Mouse (Mus musculus): Measurements from ENCODE around the gene Mcee. TPM values are rescaled to one million over a fixed set of nuclear protein-coding genes. Genes with fewer than 3 reads are reported as not detected.

Mcee gene
- polyA plus RNA-seq, 1 experiment from 2014 or later: 47.7 TPM

DNA sequence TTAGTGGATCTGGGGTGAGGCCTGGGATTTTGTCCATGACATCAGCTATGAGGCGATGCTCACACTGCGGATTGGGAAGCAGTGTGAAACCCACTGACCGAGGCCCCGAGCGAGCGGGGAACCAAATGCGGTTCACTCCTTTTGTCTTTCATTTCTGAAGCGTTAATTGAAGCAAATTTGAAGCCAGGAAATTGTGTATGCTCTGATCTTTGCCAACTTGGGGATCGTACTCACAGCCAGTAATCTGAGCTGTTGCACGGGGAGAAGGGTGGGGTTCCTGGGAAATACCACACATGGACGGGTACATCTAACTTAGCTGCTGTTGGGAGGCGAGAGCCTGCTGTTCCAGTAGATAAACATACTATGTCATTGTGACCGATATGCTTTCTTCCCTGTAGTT lies 58.2 kb downstream of the Mcee start:
- Histone ChIP-seq H3K9ac (no peak overlapping the region), H3K27me3 (no peaks in the 10 kb centered on the region)
- 87% methylated on average over 13 of the region's 13 CpGs for WGBS

DNA sequence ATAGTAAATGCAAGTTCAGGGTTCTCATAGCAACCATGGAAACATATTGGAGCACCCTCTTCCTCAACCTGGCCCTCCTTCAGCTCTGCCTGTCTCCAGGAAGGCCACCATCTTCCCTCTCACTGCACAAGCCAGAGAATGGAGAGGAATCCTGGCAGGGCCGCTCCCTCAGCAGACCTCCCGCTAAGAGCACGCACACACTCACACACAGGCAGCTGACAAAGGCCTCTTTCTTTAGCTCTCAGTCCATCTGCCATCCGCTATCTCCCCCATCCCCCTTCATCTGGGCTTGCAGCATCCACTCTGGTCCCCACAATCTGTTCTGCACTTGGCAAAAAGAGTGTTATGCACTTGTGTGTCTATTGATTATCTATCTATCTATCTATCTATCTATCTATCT lies 59.0 kb downstream of the Mcee start:
- peak; percentile 76 for ATAC-seq (ENCODE audit: low read depth)
- no peak overlapping the region for H3K4me3 ChIP-seq
- 22% methylated on average over 4 of the region's 4 CpGs for WGBS

More for the DNA sequence above, 58.2 kb downstream of the Mcee start:
- Histone ChIP-seq H3K4me1 (replicated peaks) (peaks cover 10% of the 10 kb centered on the region; the same call in 1 of the 2 replicates), H3K27ac (replicated peaks) (no peak overlapping the region), H3K4me2 (no peak overlapping the region), H3K4me3 (no peak overlapping the region), H3K9me3 (no peaks in the 10 kb centered on the region), H3K36me3 (no peaks in the 10 kb centered on the region)
- no peak for ATAC-seq (ENCODE audit: low read depth)

DNA sequence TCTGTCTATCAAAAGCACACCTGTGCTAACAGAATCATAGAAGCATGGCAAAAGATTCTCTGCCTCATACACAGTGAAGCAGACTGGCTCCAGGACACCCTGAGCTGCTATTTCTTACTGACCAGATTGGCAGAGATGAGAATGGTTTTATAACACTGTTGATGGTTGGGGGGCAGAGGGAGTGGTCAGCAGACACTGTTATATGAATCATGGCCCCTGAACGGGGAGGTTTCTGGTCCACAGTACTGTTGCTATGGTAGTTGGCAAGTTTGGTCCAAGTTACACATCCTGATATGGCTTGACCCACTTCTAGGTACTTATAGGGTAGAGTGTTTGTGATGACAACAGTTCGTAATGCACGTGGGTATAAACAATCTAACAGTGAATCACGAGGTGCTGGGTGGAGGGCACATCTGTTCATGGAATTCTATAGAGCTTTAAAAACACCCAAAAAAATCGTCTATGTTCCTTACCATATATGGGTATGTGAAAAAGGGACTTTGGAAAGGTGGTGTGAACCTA lies 59.5 kb downstream of the Mcee start:
- 83% methylated on average over 5 of the region's 5 CpGs for WGBS
- Histone ChIP-seq H3K27me3 (no peaks in the 10 kb centered on the region), H3K4me3 (no peak overlapping the region), H3K36me3 (no peaks in the 10 kb centered on the region), H3K4me2 (no peak overlapping the region), H3K9ac (no peak overlapping the region), H3K27ac (replicated peaks) (peak overlapping the region; percentile 3; the same call in 1 of the 2 replicates), H3K4me1 (replicated peaks) (peaks cover 10% of the 10 kb centered on the region; the same call in 1 of the 2 replicates), H3K9me3 (no peaks in the 10 kb centered on the region)
- ATAC-seq (ENCODE audit: low read depth): 0 out of 2 replicates have a peak, but pooled peaks have one; percentile 48

More for the DNA sequence above, 59.0 kb downstream of the Mcee start:
- Histone ChIP-seq H3K9me3 (no peaks in the 10 kb centered on the region), H3K27me3 (no peaks in the 10 kb centered on the region), H3K36me3 (no peaks in the 10 kb centered on the region), H3K4me2 (no peak overlapping the region), H3K4me1 (replicated peaks) (peaks cover 10% of the 10 kb centered on the region; the same call in 1 of the 2 replicates), H3K27ac (replicated peaks) (peak overlapping the region; percentile 3; the same call in 1 of the 2 replicates), H3K9ac (peak overlapping the region; percentile 26; the same call in 1 of the 2 replicates)

DNA sequence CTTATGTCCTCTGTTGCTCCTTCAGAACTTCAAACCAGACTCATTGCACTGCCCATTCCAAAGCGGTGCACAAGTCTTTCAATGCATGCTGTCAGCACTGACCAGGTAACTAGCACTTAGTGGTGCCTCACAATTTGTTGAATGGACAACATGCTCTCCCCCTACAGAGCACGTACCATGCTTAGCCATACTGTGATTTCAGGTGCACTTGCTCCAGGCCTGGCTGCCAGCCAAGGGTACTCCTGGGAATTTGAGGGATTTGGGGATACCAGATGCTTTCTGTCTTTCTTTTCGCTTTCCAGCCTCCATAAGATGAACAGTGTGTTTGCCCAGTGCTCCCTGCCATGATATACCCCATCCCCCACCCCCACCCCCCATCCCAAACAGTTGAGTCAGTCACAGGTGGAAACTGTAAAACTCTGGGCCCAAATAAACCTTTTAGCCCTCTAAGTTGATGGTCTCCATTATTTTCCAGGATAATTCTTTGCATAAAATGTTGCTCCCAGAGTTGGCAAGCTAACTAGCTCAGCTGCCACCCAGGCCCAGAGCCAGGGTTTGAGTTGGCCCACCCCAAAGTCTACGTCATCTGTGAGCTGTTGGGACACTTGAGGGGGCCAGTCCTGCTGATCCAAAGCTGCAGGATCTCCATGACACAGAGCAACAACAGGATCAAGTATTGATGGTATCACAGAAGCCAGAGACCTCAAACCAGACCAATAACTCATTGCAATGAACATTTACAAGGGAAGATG lies 60.2 kb downstream of the Mcee start:
- H3K36me3 ChIP-seq: no peaks in the 10 kb centered on the region
- no peaks in the 10 kb centered on the region for H3K27me3 ChIP-seq
- 0 out of 2 replicates have a peak, but pooled peaks have one; percentile 44 for ATAC-seq (ENCODE audit: low read depth)
- peaks cover 10% of the 10 kb centered on the region; the same call in 1 of the 2 replicates for H3K4me1 ChIP-seq (replicated peaks)
- WGBS: 66% methylated on average over 4 of the region's 4 CpGs
- no peak overlapping the region for H3K4me3 ChIP-seq
- H3K4me2 ChIP-seq: no peak overlapping the region
- no peak overlapping the region for H3K9ac ChIP-seq
- H3K9me3 ChIP-seq: no peaks in the 10 kb centered on the region
- H3K27ac ChIP-seq (replicated peaks): no peak overlapping the region

DNA sequence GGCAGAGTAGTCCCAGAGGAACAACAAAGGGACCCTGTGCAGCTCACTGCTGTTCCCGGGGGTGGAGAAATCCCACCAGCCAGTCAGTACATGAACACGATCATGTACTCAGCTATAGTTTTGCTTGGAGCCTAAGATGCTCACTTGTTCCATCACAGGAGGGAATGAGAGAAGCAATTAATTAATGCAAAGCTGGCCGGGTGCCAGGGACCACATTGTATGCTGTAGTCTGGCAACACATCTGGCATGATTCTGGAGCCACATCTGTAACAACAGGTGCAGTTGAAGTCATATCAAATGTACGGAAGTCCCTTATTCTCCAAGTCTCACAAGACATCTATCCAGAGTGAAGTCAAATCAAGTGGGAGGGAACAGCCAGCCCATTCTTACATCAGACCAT lies 63.8 kb downstream of the Mcee start:
- Histone ChIP-seq H3K9ac (no peak overlapping the region), H3K36me3 (no peaks in the 10 kb centered on the region), H3K9me3 (no peaks in the 10 kb centered on the region), H3K27me3 (no peaks in the 10 kb centered on the region), H3K4me3 (no peak overlapping the region), H3K27ac (replicated peaks) (no peak overlapping the region), H3K4me1 (replicated peaks) (peaks cover 8% of the 10 kb centered on the region; the same call in 1 of the 2 replicates), H3K4me2 (no peak overlapping the region)
- ATAC-seq (ENCODE audit: low read depth): no peak
- 74% methylated on average over 4 of the region's 4 CpGs for WGBS

DNA sequence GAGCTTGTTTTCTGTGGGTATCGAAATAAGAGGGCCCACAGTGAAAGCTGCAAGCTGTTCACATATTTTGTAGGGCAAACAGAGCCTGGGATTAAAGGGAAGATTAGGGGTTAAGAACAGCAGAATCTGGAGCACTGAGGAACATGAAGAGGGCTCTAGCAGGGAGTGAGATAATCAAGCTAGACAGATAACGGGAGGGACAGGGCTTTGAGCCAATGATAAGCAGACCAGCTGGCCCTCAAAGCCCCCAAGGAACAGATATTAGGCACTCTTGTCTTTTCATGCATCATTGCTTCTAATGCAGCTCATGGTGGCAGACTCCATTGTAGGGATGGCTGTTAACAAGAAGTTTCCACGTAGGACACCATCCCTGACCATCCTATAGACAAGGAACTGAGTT lies 64.3 kb downstream of the Mcee start:
- no peak for ATAC-seq (ENCODE audit: low read depth)
- Histone ChIP-seq H3K27me3 (no peaks in the 10 kb centered on the region), H3K36me3 (no peaks in the 10 kb centered on the region)

DNA sequence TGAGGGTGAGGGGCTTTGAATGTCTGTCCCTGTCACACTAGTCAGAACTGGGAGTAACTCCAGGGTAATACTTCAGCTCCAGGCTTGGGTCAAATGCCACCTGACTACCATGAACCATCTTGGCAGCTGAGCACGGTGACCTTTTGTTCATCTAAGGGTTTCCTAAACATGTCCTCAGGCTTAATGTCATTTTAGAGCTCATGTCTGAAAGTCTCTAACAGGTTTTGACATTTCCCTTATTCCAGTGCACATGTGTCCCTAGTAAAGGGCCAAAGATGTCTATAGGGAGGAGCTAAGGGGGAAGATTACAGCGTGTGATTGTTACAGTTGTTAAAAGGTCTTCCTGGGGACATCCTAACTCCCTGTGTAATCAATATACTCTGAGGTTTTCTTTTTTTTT lies 65.4 kb downstream of the Mcee start:
- H3K27me3 ChIP-seq: no peaks in the 10 kb centered on the region
- H3K9ac ChIP-seq: no peak overlapping the region
- H3K36me3 ChIP-seq: no peaks in the 10 kb centered on the region
- 87% methylated on average over 2 of the region's 2 CpGs for WGBS
- no peak overlapping the region for H3K4me3 ChIP-seq
- H3K4me1 ChIP-seq (replicated peaks): no peaks in the 10 kb centered on the region
- H3K9me3 ChIP-seq: no peaks in the 10 kb centered on the region
- H3K4me2 ChIP-seq: no peak overlapping the region
- H3K27ac ChIP-seq (replicated peaks): no peak overlapping the region
- ATAC-seq (ENCODE audit: low read depth): no peak

More for the DNA sequence above, 64.3 kb downstream of the Mcee start:
- H3K4me1 ChIP-seq (replicated peaks): 0 out of 2 replicates have a peak, but pooled peaks cover 4% of the 10 kb centered on the region
- no peak overlapping the region for H3K4me3 ChIP-seq
- H3K4me2 ChIP-seq: no peak overlapping the region
- H3K9ac ChIP-seq: no peak overlapping the region
- 64% methylated on average over 3 of the region's 3 CpGs for WGBS
- no peaks in the 10 kb centered on the region for H3K9me3 ChIP-seq
- H3K27ac ChIP-seq (replicated peaks): no peak overlapping the region

Other genes with a start within 250 kb of the Mcee start
- 0.26 TPM in 1 of 2 replicates, not detected in the other for gene Trpm1, start 238.8 kb upstream of the Mcee start, polyA plus RNA-seq (2015; fragmentation: Nextera tagmentation; extraction: Ambion mirVana)
- 11.2 and 11.5 TPM in 2 replicates for gene Mtmr10, start 105.0 kb upstream of the Mcee start, polyA plus RNA-seq (2015; fragmentation: Nextera tagmentation; extraction: Ambion mirVana)
- gene Fan1, start 18.5 kb upstream of the Mcee start, polyA plus RNA-seq (2015; fragmentation: Nextera tagmentation; extraction: Ambion mirVana): 6.8 and 7.5 TPM in 2 replicates
- gene Mphosph10, start 339 bp upstream of the Mcee start, polyA plus RNA-seq (2015; fragmentation: Nextera tagmentation; extraction: Ambion mirVana): 30.1 and 35.9 TPM in 2 replicates
- 132 and 141 TPM in 2 replicates for gene Apba2, start 109.1 kb downstream of the Mcee start, polyA plus RNA-seq (2015; fragmentation: Nextera tagmentation; extraction: Ambion mirVana)

Measured in neural tube, embryonic 13.5 days (tissue).